20 mouse cellular contexts compared by ENCODE assay signal in the genomic region with DNA sequence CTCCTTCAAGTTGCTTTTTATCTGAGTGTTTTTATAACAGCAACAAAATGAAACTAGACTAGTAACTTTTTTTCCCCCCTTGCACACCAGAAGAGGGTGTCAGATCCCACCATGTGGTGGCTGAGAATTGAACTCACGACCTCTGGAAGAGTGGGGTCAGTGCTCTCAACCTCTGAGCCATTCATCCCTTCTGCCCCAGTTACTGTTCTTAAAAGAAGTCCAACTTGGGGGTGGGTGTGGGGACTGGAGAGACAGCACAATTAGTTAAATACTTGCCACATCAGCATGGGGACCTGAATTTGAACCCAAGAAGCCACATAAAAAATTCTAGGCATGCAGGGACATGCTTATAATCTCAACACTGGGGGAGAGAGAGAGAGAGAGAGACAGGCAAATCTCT.
"Had no signal": no experiment of that assay in that cellular context is flagged by ENCODE, and none has a peak within 500 bp of the region (broad histone marks: within the 10 kb centered on the region; RNA-seq: fewer than 3 reads in every experiment).

No protein-coding gene starts in this region.

- H3K36me3 ChIP-seq: kidney, embryonic 15.5 days; limb, embryonic 12.5 days; limb, embryonic 15.5 days; lung, embryonic 15.5 days; neural tube, embryonic 13.5 days; stomach, embryonic 15.5 days had no signal

- H3K4me1 ChIP-seq: kidney, embryonic 15.5 days; limb, embryonic 12.5 days; limb, embryonic 15.5 days; lung, embryonic 15.5 days; neural tube, embryonic 13.5 days; stomach, embryonic 15.5 days had no signal

- DNase-seq: kidney, adult 8-10 months; kidney, postnatal 14 days; left cerebral cortex, postnatal 4 days; liver, postnatal 0 days; lung, postnatal 10 days; lung, postnatal 4 days; midbrain, embryonic 14.5 days; right cerebral cortex, postnatal 25 days; spleen, adult 18-20 months; thymus, adult 18-20 months; thymus, postnatal 36 days had no signal

- H3K4me3 ChIP-seq: kidney, embryonic 15.5 days; limb, embryonic 12.5 days; limb, embryonic 15.5 days; lung, embryonic 15.5 days; neural tube, embryonic 13.5 days; stomach, embryonic 15.5 days had no signal

- ATAC-seq: liver, postnatal 0 days had no signal

- H3K4me2 ChIP-seq: kidney, embryonic 15.5 days; limb, embryonic 12.5 days; limb, embryonic 15.5 days; liver, embryonic 11.5 days; lung, embryonic 15.5 days; midbrain, embryonic 11.5 days; neural tube, embryonic 13.5 days; stomach, embryonic 15.5 days had no signal

- H3K9me3 ChIP-seq: kidney, embryonic 15.5 days; limb, embryonic 12.5 days; limb, embryonic 15.5 days; lung, embryonic 15.5 days; neural tube, embryonic 13.5 days; stomach, embryonic 15.5 days had no signal

- H3K27ac ChIP-seq: kidney, embryonic 15.5 days; limb, embryonic 12.5 days; limb, embryonic 15.5 days; liver, embryonic 14.5 days; lung, embryonic 15.5 days; neural tube, embryonic 13.5 days; stomach, embryonic 15.5 days had no signal

- H3K9ac ChIP-seq: kidney, embryonic 15.5 days; limb, embryonic 12.5 days; limb, embryonic 15.5 days; liver, embryonic 14.5 days; liver, postnatal 0 days; lung, embryonic 15.5 days; neural tube, embryonic 13.5 days; stomach, embryonic 15.5 days had no signal

- H3K27me3 ChIP-seq: kidney, embryonic 15.5 days; limb, embryonic 12.5 days; limb, embryonic 15.5 days; lung, embryonic 15.5 days; neural tube, embryonic 13.5 days; stomach, embryonic 15.5 days had no signal
